Comparison of ENCODE assay signal across 8 mouse cellular contexts in genomic region chr4:133494432-133494831, GRCm38 (mm10). TPM values are rescaled to one million over a fixed set of nuclear protein-coding genes. Genes with fewer than 3 reads are reported as not detected.
DNase-seq lines count a peak whose midpoint lies in the region; ATAC-seq and TF ChIP-seq lines count a peak whose summit lies in the region.

No protein-coding gene starts in this region.

- no peaks in the 10 kb centered on the region; a peak in 2 of 4 replicates for H3K27me3 ChIP-seq in MEL (ENCODE audit: control insufficient read depth in 1 of 2, insufficient read depth in 2 of 2, low read length in 2 of 2)
- H3K27me3 ChIP-seq in hindbrain, embryonic 11.5 days (ENCODE audit: control insufficient read depth, insufficient read depth, low read length), result peaks cover 44% of the 10 kb centered on the region
- H3K27me3 ChIP-seq in lung, embryonic 16.5 days (ENCODE audit: control insufficient read depth, insufficient read depth, low read depth, low read length), result peaks cover 46% of the 10 kb centered on the region

- under 1% methylated on average over 12 of the region's 12 CpGs for WGBS in hindbrain, embryonic 11.5 days
- WGBS in lung, embryonic 16.5 days, result under 1% methylated on average over 12 of the region's 12 CpGs
- WGBS in olfactory bulb, adult 2 months, result 3% methylated on average over 12 of the region's 12 CpGs

- TF ChIP-seq POLR2A in MEL (IDR thresholded peaks at IDR 0.05; ENCODE audit: control insufficient read depth in 1 of 2, insufficient read depth in 1 of 2, low read depth in 1 of 2, low read length in 2 of 2, poor library complexity in 1 of 2), result peak in 1 of 2 experiments; percentile 45; a peak in 1 of 4 replicates
- no peak for TF ChIP-seq POLR2A in olfactory bulb, adult 2 months (IDR thresholded peaks at IDR 0.05; ENCODE audit: insufficient read depth, low read depth, low read length)

- H3K36me3 ChIP-seq in MEL (ENCODE audit: control insufficient read depth in 1 of 2, insufficient read depth in 2 of 2, low read length in 2 of 2), result peaks cover 0 to 2% of the 10 kb centered on the region in 2 experiments; a peak in 1 of 4 replicates
- no peaks in the 10 kb centered on the region for H3K36me3 ChIP-seq in hindbrain, embryonic 11.5 days (ENCODE audit: control insufficient read depth, insufficient read depth, low read length)
- no peaks in the 10 kb centered on the region for H3K36me3 ChIP-seq in lung, embryonic 16.5 days (ENCODE audit: control insufficient read depth, insufficient read depth, low read length)

- no peaks in the 10 kb centered on the region for H3K9me3 ChIP-seq in MEL (replicated peaks; ENCODE audit: insufficient read depth, low read length)
- no peaks in the 10 kb centered on the region for H3K9me3 ChIP-seq in hindbrain, embryonic 11.5 days (ENCODE audit: control insufficient read depth, low read length)
- H3K9me3 ChIP-seq in lung, embryonic 16.5 days (ENCODE audit: control insufficient read depth, low read length), result no peaks in the 10 kb centered on the region

- peak; percentile 56 for TF ChIP-seq RAD21 in MEL (IDR thresholded peaks at IDR 0.05; ENCODE audit: low read depth, low read length)

- H3K4me3 ChIP-seq in MEL (ENCODE audit: control insufficient read depth in 1 of 2, insufficient read depth in 1 of 2, low read depth in 2 of 2, low read length in 2 of 2), result peak overlapping the region; percentile 69 to 83
- no peak overlapping the region for H3K4me3 ChIP-seq in hindbrain, embryonic 11.5 days (ENCODE audit: low read depth, low read length)
- H3K4me3 ChIP-seq in lung, embryonic 16.5 days (ENCODE audit: low read length), result peak overlapping the region; percentile 36
- H3K4me3 ChIP-seq in olfactory bulb, adult 2 months (ENCODE audit: insufficient read depth, low read depth, low read length), result peak overlapping the region; percentile 42

- peak; percentile 36; the same call in 1 of the 2 replicates for ATAC-seq in hindbrain, embryonic 11.5 days (ENCODE audit: low FRiP score)
- ATAC-seq in lung, embryonic 16.5 days (ENCODE audit: low read depth), result peak; percentile 56

- peaks cover 0 to 5% of the 10 kb centered on the region in 2 experiments; a peak in 2 of 4 replicates for H3K4me1 ChIP-seq in MEL (ENCODE audit: control insufficient read depth in 1 of 2, insufficient read depth in 2 of 2, low read length in 2 of 2)
- peaks cover 3% of the 10 kb centered on the region for H3K4me1 ChIP-seq in hindbrain, embryonic 11.5 days (replicated peaks; ENCODE audit: control insufficient read depth, insufficient read depth, low read length)
- peaks cover 25% of the 10 kb centered on the region for H3K4me1 ChIP-seq in lung, embryonic 16.5 days (replicated peaks; ENCODE audit: control insufficient read depth, insufficient read depth, low read length)
- H3K4me1 ChIP-seq in olfactory bulb, adult 2 months (ENCODE audit: control insufficient read depth, insufficient read depth, low read length), result peaks cover 23% of the 10 kb centered on the region

- DNase-seq in MEL (ENCODE audit: low read depth, low spot score), result peak; percentile 92
- peak; percentile 88 for DNase-seq in cerebellum, adult 8-10 months
- peak; percentile 84 for DNase-seq in forelimb bud, embryonic 11.5 days (ENCODE audit: low read depth, low spot score)
- DNase-seq in hindbrain, embryonic 11.5 days (ENCODE audit: low spot score), result peak; percentile 95
- peak; percentile 59 for DNase-seq in layer of hippocampus, adult 9-10 months (ENCODE audit: low spot score)
- DNase-seq in thymus, adult 18-20 months, result peak; percentile 68 to 69

- peak overlapping the region; percentile 31 for H3K4me2 ChIP-seq in hindbrain, embryonic 11.5 days (replicated peaks; ENCODE audit: low read depth, low read length)
- H3K4me2 ChIP-seq in lung, embryonic 16.5 days (ENCODE audit: low read depth, low read length), result peak overlapping the region; percentile 62

- H3K79me2 ChIP-seq in MEL (ENCODE audit: control insufficient read depth, insufficient read depth, low read length, poor library complexity), result no peaks in the 10 kb centered on the region; the same call in 1 of the 2 replicates

- TF ChIP-seq CTCF in MEL (IDR thresholded peaks at IDR 0.05 in 2 of 3, conservative IDR thresholded peaks at IDR 0.05 in 1 of 3; ENCODE audit: control insufficient read depth in 1 of 3, insufficient read depth in 1 of 3, low read depth in 2 of 3, low read length in 3 of 3, poor library complexity in 1 of 3, severe bottlenecking in 1 of 3), result peak; percentile 86 to 98 (median 94)
- peak; percentile 88 for TF ChIP-seq CTCF in olfactory bulb, adult 2 months (IDR thresholded peaks at IDR 0.05; ENCODE audit: insufficient read depth, low read depth, low read length)

- no peak overlapping the region for H3K27ac ChIP-seq in MEL (ENCODE audit: control insufficient read depth, low read depth, low read length)
- H3K27ac ChIP-seq in hindbrain, embryonic 11.5 days (ENCODE audit: low read depth, low read length), result no peak overlapping the region
- H3K27ac ChIP-seq in lung, embryonic 16.5 days (ENCODE audit: low read length), result peak overlapping the region; percentile 15; the same call in 1 of the 2 replicates
- no peak overlapping the region for H3K27ac ChIP-seq in olfactory bulb, adult 2 months (ENCODE audit: insufficient read depth, low read depth, low read length)

- peak in 1 of 2 experiments; percentile 10; a peak in 1 of 4 replicates for TF ChIP-seq EP300 in MEL (IDR thresholded peaks at IDR 0.05; ENCODE audit: low read depth in 1 of 2, low read length in 2 of 2)

- peak overlapping the region; percentile 61 for H3K9ac ChIP-seq in MEL (ENCODE audit: control insufficient read depth, low read depth, low read length, poor library complexity, severe bottlenecking)
- H3K9ac ChIP-seq in hindbrain, embryonic 11.5 days (ENCODE audit: low read depth, low read length), result no peak overlapping the region
- H3K9ac ChIP-seq in lung, embryonic 16.5 days (ENCODE audit: low read length), result peak overlapping the region; percentile 42; the same call in 1 of the 2 replicates

TF ChIP-seq in MEL, 35 proteins besides CTCF, POLR2A, EP300 and RAD21 (continues in another document):
- TF ChIP-seq MAX (IDR thresholded peaks at IDR 0.05; ENCODE audit: low read length) (no peak), ZKSCAN1 (IDR thresholded peaks at IDR 0.05; ENCODE audit: low read depth, low read length) (no peak), ZNF384 (IDR thresholded peaks at IDR 0.05; ENCODE audit: low read depth, low read length) (no peak), SMC3 (IDR thresholded peaks at IDR 0.05; ENCODE audit: low read depth, low read length) (peak; percentile 83), TBP (IDR thresholded peaks at IDR 0.05; ENCODE audit: low read depth, low read length) (peak; percentile 37; the same call in 1 of the 2 replicates), ZC3H11A (IDR thresholded peaks at IDR 0.05; ENCODE audit: low read depth, low read length) (peak; percentile 60; the same call in 1 of the 2 replicates), BHLHE40 (IDR thresholded peaks at IDR 0.05; ENCODE audit: borderline replicate concordance, low read depth, low read length) (no peak), JUND (IDR thresholded peaks at IDR 0.05; ENCODE audit: low read depth, low read length) (no peak)

RNA-seq across cellular contexts. Expression of gene Trnp1, which starts 3.9 kb away (rescaled TPM):
- 0.92 and 1.6 TPM in 2 replicates for total RNA-seq in MEL (2012; rRNA removed)
- 1 to 10 TPM in 1 of 2 experiments, not detected in 1; 1.6 TPM for polyA plus RNA-seq in MEL (2012; ENCODE audit: insufficient read depth in 1 of 2, insufficient read length in 2 of 2, low read depth in 1 of 2, low replicate concordance in 2 of 2, missing spikeins in 1 of 2)
- polyA plus RNA-seq in hindbrain, embryonic 11.5 days (2014; fragmentation: Nextera tagmentation; extraction: Ambion mirVana), result 1.7 and 2.6 TPM in 2 replicates
- polyA plus RNA-seq in lung, embryonic 16.5 days (2015; fragmentation: Nextera tagmentation; extraction: Ambion mirVana), result 0.18 and 0.79 TPM in 2 replicates
- polyA plus RNA-seq in olfactory bulb, adult 2 months (2012; ENCODE audit: insufficient read depth, insufficient read length, low replicate concordance, missing spikeins), result not detected in 2 replicates

RNA-seq across cellular contexts. Expression of gene Tent5b, which starts 14.5 kb away (rescaled TPM):
- total RNA-seq in MEL (2012; rRNA removed), result 3.5 and 3.6 TPM in 2 replicates
- 1 to 10 TPM in 1 of 2 experiments, not detected in 1; 2.5 TPM for polyA plus RNA-seq in MEL (2012; ENCODE audit: insufficient read depth in 1 of 2, insufficient read length in 2 of 2, low read depth in 1 of 2, low replicate concordance in 2 of 2, missing spikeins in 1 of 2)
- polyA plus RNA-seq in hindbrain, embryonic 11.5 days (2014; fragmentation: Nextera tagmentation; extraction: Ambion mirVana), result 0.37 and 0.46 TPM in 2 replicates
- 1.6 and 1.9 TPM in 2 replicates for polyA plus RNA-seq in lung, embryonic 16.5 days (2015; fragmentation: Nextera tagmentation; extraction: Ambion mirVana)
- polyA plus RNA-seq in olfactory bulb, adult 2 months (2012; ENCODE audit: insufficient read depth, insufficient read length, low replicate concordance, missing spikeins), result not detected in 2 replicates

RNA-seq across cellular contexts. Expression of gene Kdf1, which starts 24.3 kb away (rescaled TPM):
- 0.12 TPM in 1 of 2 replicates, not detected in the other for total RNA-seq in MEL (2012; rRNA removed)
- under 1 TPM in 1 of 2 experiments, not detected in 1; 0.04 TPM for polyA plus RNA-seq in MEL (2012; ENCODE audit: insufficient read depth in 1 of 2, insufficient read length in 2 of 2, low read depth in 1 of 2, low replicate concordance in 2 of 2, missing spikeins in 1 of 2)
- 1.0 and 1.7 TPM in 2 replicates for polyA plus RNA-seq in hindbrain, embryonic 11.5 days (2014; fragmentation: Nextera tagmentation; extraction: Ambion mirVana)
- polyA plus RNA-seq in lung, embryonic 16.5 days (2015; fragmentation: Nextera tagmentation; extraction: Ambion mirVana), result 30.4 and 33.3 TPM in 2 replicates
- polyA plus RNA-seq in olfactory bulb, adult 2 months (2012; ENCODE audit: insufficient read depth, insufficient read length, low replicate concordance, missing spikeins), result not detected in 2 replicates

RNA-seq across cellular contexts. Expression of gene Nudc, which starts 51.4 kb away (rescaled TPM):
- total RNA-seq in MEL (2012; rRNA removed), result 504 and 516 TPM in 2 replicates
- polyA plus RNA-seq in MEL (2012; ENCODE audit: insufficient read depth in 1 of 2, insufficient read length in 2 of 2, low read depth in 1 of 2, low replicate concordance in 2 of 2, missing spikeins in 1 of 2), result 100 to 1,000 TPM in 1 of 2 experiments, not detected in 1; 732 TPM
- 315 and 324 TPM in 2 replicates for polyA plus RNA-seq in hindbrain, embryonic 11.5 days (2014; fragmentation: Nextera tagmentation; extraction: Ambion mirVana)
- 261 and 267 TPM in 2 replicates for polyA plus RNA-seq in lung, embryonic 16.5 days (2015; fragmentation: Nextera tagmentation; extraction: Ambion mirVana)
- polyA plus RNA-seq in olfactory bulb, adult 2 months (2012; ENCODE audit: insufficient read depth, insufficient read length, low replicate concordance, missing spikeins), result 355 TPM in 1 of 2 replicates, not detected in the other

RNA-seq across cellular contexts. Expression of gene Nr0b2, which starts 58.7 kb away (rescaled TPM):
- total RNA-seq in MEL (2012; rRNA removed), result not detected in 2 replicates
- under 1 TPM in 1 of 2 experiments, not detected in 1; 0.10 TPM for polyA plus RNA-seq in MEL (2012; ENCODE audit: insufficient read depth in 1 of 2, insufficient read length in 2 of 2, low read depth in 1 of 2, low replicate concordance in 2 of 2, missing spikeins in 1 of 2)
- not detected in 2 replicates for polyA plus RNA-seq in hindbrain, embryonic 11.5 days (2014; fragmentation: Nextera tagmentation; extraction: Ambion mirVana)
- 0.57 and 0.62 TPM in 2 replicates for polyA plus RNA-seq in lung, embryonic 16.5 days (2015; fragmentation: Nextera tagmentation; extraction: Ambion mirVana)
- not detected in 2 replicates for polyA plus RNA-seq in olfactory bulb, adult 2 months (2012; ENCODE audit: insufficient read depth, insufficient read length, low replicate concordance, missing spikeins)

Comparison
In these comparisons a context has a peak if more than half of its experiments do, and no peak if none do; other contexts are left out.
1. RNA of gene Kdf1, which starts 24.3 kb away (polyA plus RNA-seq): 30.4 to 33.3 TPM in lung, embryonic 16.5 days; 1.0 to 1.7 TPM in hindbrain, embryonic 11.5 days, 0.04 TPM in MEL and not detected in olfactory bulb, adult 2 months; every median in the first group is over 10 times any median in the second.
2. Peak in every context shown above with its lines, with median percentiles within 50 percentile points of each other: DNase-seq.